Mouse (Mus musculus) testis, adult 2 months (tissue): ENCODE results near the gene Kcna5. TPM values are rescaled to one million over a fixed set of nuclear protein-coding genes. Genes with fewer than 3 reads are reported as not detected.

Experiments used
- H3K27ac ChIP-seq: fragments of 200-500 bp; 2 replicates; pipeline ENCODE4 v1.5.1; 2012; ENCODE audit warnings: low read depth, low read length; ENCODE audit not compliant: control insufficient read depth, insufficient read depth
- H3K27me3 ChIP-seq: fragments of 200-500 bp; 2 replicates; pipeline ENCODE4 v1.6.1; 2012; ENCODE audit warnings: mild to moderate bottlenecking, low read length, moderate library complexity; ENCODE audit not compliant: control insufficient read depth, insufficient read depth
- H3K36me3 ChIP-seq: fragments of 200-500 bp; 2 replicates; pipeline ENCODE4 v1.6.1; 2012; ENCODE audit warnings: mild to moderate bottlenecking, low read length; ENCODE audit not compliant: control insufficient read depth, insufficient read depth
- H3K4me1 ChIP-seq: fragments of 200-500 bp; 2 replicates; pipeline ENCODE4 v1.6.1; 2012; ENCODE audit warnings: low read length; ENCODE audit not compliant: control insufficient read depth, insufficient read depth
- H3K4me3 ChIP-seq: fragments of 200-500 bp; 2 replicates; pipeline ENCODE4 v1.5.1; 2012; ENCODE audit warnings: low read depth, mild to moderate bottlenecking, low read length, moderate library complexity, mixed read lengths; ENCODE audit not compliant: control insufficient read depth
- CTCF ChIP-seq: fragments of 200-500 bp; IDR thresholded peaks from 2 replicates; pipeline ENCODE4 v1.5.1; 2012; ENCODE audit warnings: low read depth, mild to moderate bottlenecking, inconsistent platforms, low read length, moderate library complexity; ENCODE audit not compliant: control insufficient read depth, insufficient read depth, insufficient replicate concordance
- POLR2A ChIP-seq: fragments of 200-500 bp; IDR thresholded peaks from 2 replicates; pipeline ENCODE4 v1.6.1; 2012; ENCODE audit warnings: low read depth, mild to moderate bottlenecking, inconsistent platforms, low read length, moderate library complexity; ENCODE audit not compliant: control insufficient read depth
- polyA plus RNA-seq: library from polyadenylated mRNA; depleted of rRNA; stranded (reverse); fragments of >200 nt; gene quantifications from 2 replicates; pipeline ENCODE4 v1.2.3, GENCODE M21; 2012

Kcna5 gene
- polyA plus RNA-seq, 1 experiment: 0.22 TPM

- Histone ChIP-seq H3K4me3 (no peak overlapping the region), H3K27me3 (no peaks in the 10 kb centered on the region), H3K27ac (no peak overlapping the region), H3K36me3 (no peaks in the 10 kb centered on the region), H3K4me1 (no peaks in the 10 kb centered on the region)
- TF ChIP-seq POLR2A (no peak), CTCF (no peak)
Measured at GRCm38 (mm10) chr6:126560696-126561095, 25.5 kb upstream of the Kcna5 start.

GRCm38 (mm10) chr6:126560036-126560435 is 24.8 kb upstream of the Kcna5 start:
- Histone ChIP-seq H3K27ac (no peak overlapping the region), H3K4me3 (no peak overlapping the region), H3K4me1 (no peaks in the 10 kb centered on the region), H3K36me3 (no peaks in the 10 kb centered on the region), H3K27me3 (no peaks in the 10 kb centered on the region)
- TF ChIP-seq CTCF: no peak
- no peak for TF ChIP-seq POLR2A

GRCm38 (mm10) chr6:126558276-126558675 is 23.1 kb upstream of the Kcna5 start:
- Histone ChIP-seq H3K36me3 (no peaks in the 10 kb centered on the region), H3K27me3 (no peaks in the 10 kb centered on the region), H3K27ac (no peak overlapping the region), H3K4me1 (no peaks in the 10 kb centered on the region), H3K4me3 (no peak overlapping the region)
- no peak for TF ChIP-seq CTCF
- TF ChIP-seq POLR2A: no peak

- Histone ChIP-seq H3K27ac (no peak overlapping the region), H3K36me3 (no peaks in the 10 kb centered on the region), H3K27me3 (no peaks in the 10 kb centered on the region), H3K4me1 (no peaks in the 10 kb centered on the region), H3K4me3 (no peak overlapping the region)
- TF ChIP-seq CTCF (no peak), POLR2A (no peak)
Measured at GRCm38 (mm10) chr6:126553812-126554211, 18.6 kb upstream of the Kcna5 start.

GRCm38 (mm10) chr6:126551862-126552395 is 16.7 kb upstream of the Kcna5 start:
- no peak overlapping the region for H3K4me3 ChIP-seq
- H3K36me3 ChIP-seq: no peaks in the 10 kb centered on the region
- H3K27me3 ChIP-seq: no peaks in the 10 kb centered on the region
- H3K4me1 ChIP-seq: no peaks in the 10 kb centered on the region
- no peak overlapping the region for H3K27ac ChIP-seq
- peak; percentile 95; the same call in 1 of the 2 replicates for TF ChIP-seq CTCF
- TF ChIP-seq POLR2A: no peak

- Histone ChIP-seq H3K27me3 (no peaks in the 10 kb centered on the region), H3K36me3 (no peaks in the 10 kb centered on the region), H3K27ac (no peak overlapping the region), H3K4me3 (no peak overlapping the region), H3K4me1 (no peaks in the 10 kb centered on the region)
- TF ChIP-seq CTCF: no peak
- no peak for TF ChIP-seq POLR2A
Measured at GRCm38 (mm10) chr6:126544107-126545036, 9.2 kb upstream of the Kcna5 start.

GRCm38 (mm10) chr6:126542724-126543123 is 7.5 kb upstream of the Kcna5 start:
- TF ChIP-seq CTCF (no peak), POLR2A (no peak)
- Histone ChIP-seq H3K4me1 (no peaks in the 10 kb centered on the region), H3K27ac (no peak overlapping the region), H3K4me3 (no peak overlapping the region), H3K27me3 (no peaks in the 10 kb centered on the region), H3K36me3 (no peaks in the 10 kb centered on the region)

- H3K27me3 ChIP-seq: no peaks in the 10 kb centered on the region
- H3K27ac ChIP-seq: no peak overlapping the region
- no peaks in the 10 kb centered on the region for H3K36me3 ChIP-seq
- TF ChIP-seq CTCF (no peak), POLR2A (no peak)
- H3K4me3 ChIP-seq: no peak overlapping the region
- no peaks in the 10 kb centered on the region; the same call in 1 of the 2 replicates for H3K4me1 ChIP-seq
Measured at GRCm38 (mm10) chr6:126537512-126537911, 2.3 kb upstream of the Kcna5 start.
